Mouse (Mus musculus): ENCODE measurements around the gene 1700023F06Rik.

DNA sequence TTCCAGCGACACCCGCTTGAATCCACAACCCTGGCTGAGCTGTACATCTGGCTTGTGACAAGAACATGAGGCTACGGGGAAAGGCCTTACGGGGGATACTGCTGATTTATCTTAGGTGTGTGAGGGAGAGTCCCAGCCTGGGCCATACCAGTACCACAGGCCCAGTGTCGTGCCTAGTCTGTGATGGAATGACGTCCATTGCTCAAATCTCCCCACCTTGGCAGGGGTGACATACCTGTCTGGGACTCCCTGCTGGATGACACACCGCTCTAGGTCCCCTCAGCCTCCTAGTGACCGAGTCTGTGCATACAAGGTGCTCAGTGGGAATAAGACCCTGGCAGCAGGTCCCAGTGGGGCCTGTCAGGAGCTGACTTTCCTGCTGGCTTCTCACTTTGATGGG lies 29.6 kb downstream of the 1700023F06Rik start:
- TF ChIP-seq CTCF (IDR thresholded peaks at IDR 0.05) (no peak), EP300 (IDR thresholded peaks at IDR 0.05) (no peak)

Data from lung, postnatal 0 days (tissue).